Mouse (Mus musculus) spleen, adult 2 months (tissue): ENCODE data around the gene Krt80.

Source experiments
- CTCF ChIP-seq: fragments of 200-500 bp; IDR thresholded peaks from 2 replicates; pipeline ENCODE4 v1.5.1; 2011; ENCODE audit warnings: mild to moderate bottlenecking, inconsistent platforms; ENCODE audit not compliant: insufficient read depth, insufficient read length, insufficient replicate concordance; ENCODE audit errors: extremely low read depth
- POLR2A ChIP-seq: fragments of 200-500 bp; IDR thresholded peaks from 2 replicates; pipeline ENCODE4 v1.6.1; 2011; ENCODE audit warnings: low read depth, low read length, inconsistent platforms

GRCm38 (mm10) chr15:101396466-101396865 is 26.5 kb upstream of the Krt80 start:
- TF ChIP-seq CTCF (no peak), POLR2A (no peak)
